Mouse (Mus musculus) liver, adult 2 months (tissue): ENCODE measurements around the gene Tnfrsf21.

Experiments
- CTCF ChIP-seq: fragments of 200-500 bp; IDR thresholded peaks from 2 replicates; pipeline ENCODE4 v1.5.1; 2011; ENCODE audit warnings: low read depth, low read length, control low read depth
- POLR2A ChIP-seq: fragments of 200-500 bp; IDR thresholded peaks from 2 replicates; pipeline ENCODE4 v1.6.1; 2011; ENCODE audit warnings: low read length, control low read depth; ENCODE audit not compliant: insufficient read depth; ENCODE audit errors: extremely low read depth

DNA sequence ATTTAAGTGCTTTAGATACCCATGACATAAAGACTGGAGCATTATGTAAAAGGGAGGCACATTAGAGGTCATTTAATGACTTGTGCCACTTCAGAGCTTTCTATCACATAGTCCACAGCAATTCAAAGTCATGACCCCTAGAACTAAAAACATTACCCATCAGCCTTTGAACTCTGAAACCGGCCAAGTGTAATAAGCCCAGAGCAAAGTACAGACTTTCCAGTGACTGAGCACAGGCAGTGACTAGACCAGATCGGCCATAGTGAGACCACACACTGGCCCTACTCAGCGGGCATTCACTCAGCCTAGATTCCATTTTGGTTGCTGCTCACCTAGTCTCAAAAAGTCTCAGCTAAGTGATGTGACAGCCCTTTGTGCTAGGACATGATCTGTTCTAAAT, 89.8 kb downstream of the Tnfrsf21 start:
- TF ChIP-seq CTCF (no peak), POLR2A (no peak)
